Mouse (Mus musculus) left cerebral cortex, adult 2 months (tissue): ENCODE data around the gene Itih2. TPM values are rescaled to one million over a fixed set of nuclear protein-coding genes. Genes with fewer than 3 reads are reported as not detected.

Experiments
- DNase-seq, 2 experiments: peaks; one replicate each; pipeline ENCODE4 v3.0.0; 2021 to 2022; ENCODE audit warnings: low spot score in 2 of 2, mixed read lengths in 1 of 2; ENCODE audit errors: extremely low spot score in 1 of 2
- H3K27ac ChIP-seq: fragments of 200-600 bp; 2 replicates; pipeline ENCODE4 v1.8.1; 2022
- H3K4me3 ChIP-seq: fragments of 200-600 bp; 2 replicates; pipeline ENCODE4 v1.8.1; 2022
- CTCF ChIP-seq: fragments of 200-600 bp; IDR thresholded peaks from 2 replicates; pipeline ENCODE4 v1.8.1; 2022; ENCODE audit warnings: antibody characterized with exemption, mild to moderate bottlenecking, moderate library complexity
- intact Hi-C: fragments of 180-260 bp; cut with DNase I; formaldehyde crosslinking; loops from one replicate; pipeline ENCODE4 v1.15.1; 2025
- total RNA-seq, 2 experiments: library from RNA; stranded (reverse); gene quantifications; 2 replicates each; pipeline ENCODE4 v1.2.3; 2021

Itih2 gene
- total RNA-seq, 2 experiments from 2014 or later, result 1.6 to 3.4 TPM

DNA sequence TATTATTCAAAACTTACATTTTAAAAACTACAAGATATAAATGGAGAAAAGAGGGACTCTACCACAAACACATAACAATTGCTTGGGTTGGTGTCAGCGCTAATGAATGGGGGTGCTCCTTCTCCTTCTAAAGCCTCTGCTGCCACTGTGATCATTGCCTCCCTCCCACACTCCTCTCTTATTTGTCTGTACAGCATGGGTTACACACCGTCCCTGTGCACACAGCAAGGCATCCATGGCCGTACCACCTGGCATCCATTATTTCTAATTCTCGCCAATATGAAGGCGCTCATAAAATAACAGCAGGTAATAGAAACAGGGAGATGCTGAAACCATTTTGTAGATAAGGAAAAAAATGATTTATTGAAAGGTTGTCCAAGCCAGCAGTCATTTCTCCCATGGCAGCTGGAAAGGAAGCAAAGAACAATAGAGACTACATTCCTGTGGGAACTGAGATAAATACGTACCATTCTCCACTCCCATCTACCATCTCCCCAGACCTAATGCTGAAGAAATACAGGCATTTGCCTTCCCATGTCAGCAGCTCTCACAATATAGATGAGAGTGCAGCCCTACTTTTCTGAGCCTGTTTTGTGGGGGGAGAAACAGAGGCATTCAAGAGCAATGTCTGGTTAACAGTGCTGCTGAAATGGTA is 22.5 kb downstream of the Itih2 start:
- no peak for TF ChIP-seq CTCF
- Histone ChIP-seq H3K27ac (no peak overlapping the region), H3K4me3 (no peak overlapping the region)
- intact Hi-C loops, result loop anchor here (10.0 kb wide), 1 partner anchor 956 kb away; no protein-coding TSS in a partner anchor
- DNase-seq, result no peak

DNA sequence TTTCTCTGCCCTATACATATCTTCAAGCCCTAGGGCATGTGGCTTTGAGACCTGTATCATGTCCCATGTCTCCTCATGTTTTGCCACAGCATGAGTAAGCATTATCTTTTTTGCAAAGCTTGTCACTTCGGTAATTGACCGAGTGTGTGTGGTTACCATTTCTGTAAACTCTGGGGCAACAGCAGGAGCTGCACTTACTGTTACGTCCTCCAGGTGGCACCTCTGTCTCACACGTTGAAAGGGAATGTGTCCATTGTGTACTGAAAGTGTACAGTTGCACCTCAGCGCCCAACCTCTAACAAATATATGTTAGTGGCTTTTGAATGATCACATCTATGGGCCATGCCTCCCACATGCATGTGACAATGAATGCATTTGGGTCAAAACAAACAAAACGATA is 30.0 kb downstream of the Itih2 start:
- peak; percentile 44 to 70 for DNase-seq
- no peak overlapping the region for H3K4me3 ChIP-seq
- intact Hi-C loops, result loop anchor here (1.0 to 10.0 kb wide), 2 partner anchors 187 to 964 kb away; no protein-coding TSS in a partner anchor
- no peak overlapping the region for H3K27ac ChIP-seq
- peak; percentile 87 for TF ChIP-seq CTCF

DNA sequence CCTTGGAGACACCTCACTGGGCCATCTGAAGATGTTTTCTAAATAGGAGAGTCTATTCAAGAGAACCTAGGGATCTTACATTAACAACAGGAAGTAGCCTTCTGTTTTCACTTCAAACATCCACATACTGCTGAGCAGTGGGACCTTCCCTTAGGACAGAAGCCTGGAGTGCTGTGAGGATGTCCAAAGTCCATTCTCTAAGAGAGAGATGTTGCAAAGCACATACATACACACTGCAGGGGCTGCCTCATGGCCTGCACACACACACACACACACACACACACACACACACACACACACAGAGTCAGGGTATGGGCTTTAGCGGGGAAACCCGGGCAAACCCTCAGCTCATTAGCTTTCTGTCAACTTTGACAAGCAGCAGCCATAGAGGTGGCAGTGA is 30.7 kb downstream of the Itih2 start:
- intact Hi-C loops, result loop anchor here (10.0 kb wide), 1 partner anchor 964 kb away; no protein-coding TSS in a partner anchor
- no peak overlapping the region for H3K27ac ChIP-seq
- no peak overlapping the region for H3K4me3 ChIP-seq
- no peak for TF ChIP-seq CTCF
- no peak for DNase-seq

DNA sequence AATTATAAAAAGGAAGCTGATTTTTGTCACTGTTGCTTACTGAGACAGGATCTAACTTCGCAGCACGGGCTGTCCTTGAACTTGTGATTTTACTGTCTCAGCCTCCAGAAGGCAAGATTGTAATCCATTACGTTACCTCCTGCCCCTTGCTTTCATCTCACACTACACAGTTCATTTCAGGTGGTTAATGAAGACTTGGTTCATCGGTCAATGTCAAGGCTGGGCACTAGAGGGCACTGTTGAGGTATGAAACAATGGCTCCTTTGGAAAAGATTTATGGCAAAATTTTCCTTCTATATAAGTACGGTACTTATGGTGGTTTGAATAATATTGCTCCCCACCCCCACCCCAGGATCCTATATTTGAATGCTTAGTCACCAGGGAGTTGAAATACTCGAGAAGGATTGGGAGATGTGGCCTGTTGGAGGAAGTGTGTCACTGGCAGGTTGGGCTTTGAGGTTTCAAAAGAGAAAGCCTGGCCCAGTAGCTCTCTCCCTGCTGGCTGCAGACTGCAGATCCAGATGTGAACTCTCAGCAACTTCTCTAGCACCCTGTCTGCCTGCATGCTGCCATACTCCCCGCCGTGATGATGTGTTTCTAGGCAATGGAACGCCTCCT is 32.5 kb downstream of the Itih2 start:
- intact Hi-C loops, result loop anchor here (2.0 to 5.0 kb wide), 2 partner anchors 44 to 1421 kb away; no protein-coding TSS in a partner anchor
- no peak overlapping the region for H3K27ac ChIP-seq
- TF ChIP-seq CTCF, result peak; percentile 76
- H3K4me3 ChIP-seq, result no peak overlapping the region
- DNase-seq, result peak in 1 of 2 experiments; percentile 67

DNA sequence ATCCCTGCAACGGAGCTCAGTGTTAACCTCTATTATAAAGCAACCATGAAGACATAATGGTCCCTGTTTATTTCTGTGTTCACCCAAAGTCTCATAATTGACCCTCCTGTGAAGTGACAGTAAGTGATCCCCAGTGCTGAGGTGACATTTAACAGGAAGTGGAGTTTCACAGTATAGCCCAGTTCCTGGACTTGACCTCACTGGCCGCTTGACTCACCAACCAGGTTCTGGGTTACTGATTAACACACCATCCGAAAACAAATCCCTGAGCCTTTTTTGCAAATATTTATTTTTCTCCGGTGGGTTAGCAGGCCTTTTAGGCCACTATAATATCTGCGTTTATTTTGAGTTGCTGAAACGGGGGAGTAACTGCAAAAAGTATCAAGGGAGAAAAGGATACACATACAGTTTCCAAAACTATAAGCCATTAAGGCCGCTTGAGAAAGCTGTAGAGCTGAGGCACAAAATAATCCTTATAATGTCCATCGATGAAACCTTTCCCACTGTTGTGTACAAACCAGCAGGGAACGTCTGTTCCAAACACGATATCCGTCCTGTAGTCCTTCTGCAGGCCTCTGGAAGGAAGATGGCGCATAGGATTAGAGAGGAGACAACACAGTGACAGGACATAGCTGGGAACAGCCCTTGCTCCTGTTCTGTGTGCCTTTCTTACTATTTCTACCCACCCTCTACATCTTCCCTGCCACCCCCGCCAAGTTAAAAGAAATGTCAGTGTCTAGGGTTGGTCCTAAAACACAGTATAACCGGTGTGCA is 36.7 kb downstream of the Itih2 start:
- intact Hi-C loops, result loop anchor here (5.0 kb wide), 1 partner anchor 1417 kb away; no protein-coding TSS in a partner anchor

DNA sequence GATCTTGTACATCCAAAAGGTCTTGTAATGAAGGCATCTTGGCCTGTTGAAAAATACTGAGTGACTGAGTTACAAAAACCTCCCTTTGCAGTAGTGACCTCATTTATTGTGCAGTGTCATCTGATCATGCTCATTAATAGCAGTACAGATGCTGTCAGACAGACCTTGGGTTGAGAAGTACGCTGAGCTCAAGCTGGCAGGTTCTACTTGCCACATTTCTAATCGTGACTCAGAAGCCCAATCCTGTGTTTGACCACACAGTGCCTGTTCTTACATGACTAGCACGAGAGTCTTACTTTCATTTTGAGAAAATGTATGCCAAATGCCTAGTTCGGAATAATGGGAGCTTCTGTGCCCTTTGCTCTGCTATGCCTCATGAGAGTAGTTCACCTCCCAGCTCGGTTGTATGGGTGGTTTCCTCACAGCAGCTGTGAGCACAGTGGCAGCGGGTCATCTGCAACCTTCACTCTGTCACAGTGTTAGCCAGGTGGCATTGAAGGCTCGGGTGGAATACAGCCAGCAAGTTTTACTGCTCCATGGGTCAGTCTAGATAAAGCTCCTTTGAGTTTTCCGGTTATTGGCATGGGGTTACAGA is 43.8 kb downstream of the Itih2 start:
- intact Hi-C loops, result no loop called here
- no peak for TF ChIP-seq CTCF
- Histone ChIP-seq H3K4me3 (no peak overlapping the region), H3K27ac (no peak overlapping the region)
- no peak for DNase-seq

More for the DNA sequence above, 36.7 kb downstream of the Itih2 start:
- H3K4me3 ChIP-seq, result no peak overlapping the region
- H3K27ac ChIP-seq, result no peak overlapping the region
- no peak for DNase-seq
- TF ChIP-seq CTCF, result no peak

DNA sequence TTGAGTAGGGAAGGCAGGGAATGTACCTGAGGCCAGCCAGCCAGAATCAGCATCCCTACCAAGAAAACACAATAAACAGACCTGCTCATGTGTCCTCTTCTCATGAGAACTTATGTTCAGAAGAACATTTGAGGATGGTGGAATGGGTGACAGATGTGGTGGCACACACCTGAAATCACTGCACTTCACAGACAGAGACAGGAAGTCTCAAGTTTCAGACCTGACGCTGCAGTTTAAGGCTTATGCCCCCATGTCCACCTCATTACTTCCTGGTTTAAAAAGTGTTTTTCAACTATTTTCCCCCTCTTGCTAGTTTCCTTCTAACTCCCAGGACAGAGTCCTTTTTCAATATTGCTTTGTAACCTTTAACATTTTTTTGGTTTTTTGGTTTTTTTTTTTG is 48.5 kb downstream of the Itih2 start:
- Histone ChIP-seq H3K27ac (no peak overlapping the region), H3K4me3 (no peak overlapping the region)
- DNase-seq, result no peak
- TF ChIP-seq CTCF, result no peak
- intact Hi-C loops, result no loop called here

DNA sequence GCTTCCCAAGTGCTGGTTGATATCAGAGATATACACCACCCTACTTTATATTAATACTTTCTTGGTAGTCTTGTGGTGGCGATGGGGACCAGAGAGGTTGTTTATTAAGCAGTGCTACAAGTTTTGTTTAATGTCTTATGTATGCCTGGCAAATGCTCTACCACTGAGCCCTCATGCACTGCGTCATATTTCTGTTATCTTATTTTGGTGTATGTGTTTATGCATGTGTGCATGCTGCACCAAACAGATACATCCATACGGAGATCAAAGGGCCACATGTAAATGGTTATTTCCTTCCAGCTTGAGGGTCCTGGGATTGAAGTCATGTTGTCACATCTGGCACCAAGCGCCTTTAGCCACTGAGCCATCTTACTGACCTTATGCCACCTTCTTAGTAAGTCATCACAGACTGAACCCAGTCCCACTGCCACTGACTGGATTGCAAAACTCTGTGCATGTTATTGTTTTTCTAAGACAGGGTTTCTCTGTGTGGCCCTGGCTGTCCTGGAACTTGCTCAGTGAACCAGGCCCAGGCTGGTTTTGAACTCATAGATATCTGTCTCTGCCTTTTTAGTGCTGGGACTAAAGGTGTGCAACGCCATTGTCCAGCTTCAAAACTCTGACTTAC is 49.6 kb downstream of the Itih2 start:
- peak overlapping the region; percentile 74 for H3K4me3 ChIP-seq
- H3K27ac ChIP-seq, result no peak overlapping the region
- intact Hi-C loops, result no loop called here
- DNase-seq, result no peak
- no peak for TF ChIP-seq CTCF

DNA sequence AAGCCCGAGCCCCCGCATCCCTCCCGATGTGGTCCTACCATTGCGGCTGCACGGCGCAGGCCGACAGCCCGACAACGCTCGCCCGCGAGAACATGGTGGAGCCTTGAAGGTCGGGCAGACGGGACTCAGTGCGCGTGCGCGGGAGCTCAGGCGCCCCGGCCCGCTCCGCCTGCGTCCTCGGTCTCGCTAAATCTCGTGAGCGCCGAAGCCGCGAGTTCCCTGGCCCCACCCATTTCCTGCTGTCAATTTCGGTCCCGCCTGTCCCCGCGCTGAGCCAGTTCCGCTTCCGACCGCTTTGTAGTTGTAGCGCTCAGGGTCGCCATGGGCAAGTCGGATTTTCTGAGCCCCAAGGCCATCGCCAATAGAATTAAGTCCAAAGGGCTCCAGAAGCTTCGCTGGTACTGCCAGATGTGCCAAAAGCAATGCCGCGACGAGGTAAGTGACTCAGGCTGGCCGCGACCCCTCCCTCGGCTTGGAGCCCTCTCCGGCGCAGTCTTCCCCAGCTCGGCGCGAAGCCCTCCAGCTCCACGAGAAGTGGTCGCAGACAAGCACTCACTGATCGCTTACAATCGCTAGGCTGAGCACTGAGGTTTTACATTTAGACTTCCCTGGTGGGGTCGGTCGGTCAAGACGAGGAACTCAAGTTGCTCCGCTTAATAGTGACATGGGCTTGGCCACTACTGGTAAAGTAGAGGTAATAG is 50.7 kb downstream of the Itih2 start, which contains the start of the genes Atp5c1 and Kin:
Atp5c1 (minus strand) TSS at position 201 of the 701 bp plus-strand sequence.
Kin (plus strand) TSS at position 284 of the 701 bp plus-strand sequence.
- TF ChIP-seq CTCF, result peak; percentile 70
- DNase-seq, result peak; percentile 96
- intact Hi-C loops, result loop anchor here (1.0 kb wide), 1 partner anchor 32 kb away; the partner anchor contains the start of gene Taf3
- peak within 1 kb of the TSS; percentile 74 for H3K4me3 ChIP-seq
- H3K27ac ChIP-seq, result peak within 1 kb of the TSS; percentile 100

DNA sequence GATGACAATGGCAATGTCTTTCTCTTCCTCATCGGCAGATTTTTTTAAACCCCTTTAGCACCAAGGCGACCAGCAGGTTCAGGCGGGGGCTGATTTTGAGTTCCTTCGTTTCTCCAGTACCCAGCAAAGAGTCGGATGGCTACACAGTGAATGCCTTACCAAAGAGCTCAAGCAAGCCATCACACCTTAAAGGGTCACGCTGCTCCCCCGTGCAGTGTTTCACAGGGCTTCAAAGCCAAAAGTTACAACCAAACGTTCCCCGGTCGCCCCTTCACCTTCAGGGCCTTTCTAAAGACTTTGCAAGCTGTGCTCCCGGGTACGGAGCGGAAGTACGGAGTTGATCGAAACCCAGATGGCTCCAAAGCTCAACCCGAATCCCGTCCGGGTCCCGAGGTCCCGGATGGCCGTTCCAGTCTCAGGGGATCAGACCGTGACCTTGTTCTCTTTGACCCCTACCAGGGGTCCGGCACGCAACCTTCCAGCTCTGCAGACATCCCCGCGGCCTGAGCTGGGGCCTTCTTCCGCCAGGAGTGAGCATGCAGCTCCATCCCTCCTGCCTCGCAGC is 51.4 kb downstream of the Itih2 start:
- DNase-seq, result peak in 1 of 2 experiments; percentile 19
- TF ChIP-seq CTCF, result no peak
- peak overlapping the region; percentile 100 for H3K27ac ChIP-seq
- H3K4me3 ChIP-seq, result peak overlapping the region; percentile 74
- intact Hi-C loops, result loop anchor here (1.0 kb wide), 1 partner anchor 32 kb away; the partner anchor contains the start of gene Taf3
